Mouse (Mus musculus) activated CD4-positive, CD25-positive, alpha-beta regulatory T cell, adult 9 weeks (primary cell): ENCODE results near the gene Prickle4. TPM values are rescaled to one million over a fixed set of nuclear protein-coding genes. Genes with fewer than 3 reads are reported as not detected.

ENCODE experiments used
- polyA plus RNA-seq: library from polyadenylated mRNA; unstranded; fragments of 100-300 nt; shearing (Covaris generic); gene quantifications from one replicate; pipeline ENCODE4 v1.2.1, GENCODE M21; 2017

Gene Prickle4
- not detected for polyA plus RNA-seq

GRCm38 (mm10) chr17:47694503-47695336 is at the start of gene Prickle4:
Gene Prickle4 (minus strand): TSS chr17:47694736.

GRCm38 (mm10) chr17:47736856-47737255 is 42.3 kb upstream of the Prickle4 start, which contains the start of gene Tfeb:
Gene Tfeb (plus strand): TSS chr17:47737030.

GRCm38 (mm10) chr17:47726566-47726965 is 32.0 kb upstream of the Prickle4 start, which contains the start of gene Pgc:
Gene Pgc (plus strand): TSS chr17:47726842.

GRCm38 (mm10) chr17:47694442-47694502 is 264 bp downstream of the Prickle4 start, which contains the start of gene Gm21981:
Gene Gm21981 (minus strand): TSS chr17:47694455.

GRCm38 (mm10) chr17:47688608-47689575 is 5.6 kb downstream of the Prickle4 start, which contains the start of gene Frs3:
Gene Frs3 (plus strand): TSS chr17:47689030.

GRCm38 (mm10) chr17:47688344-47688607 is 6.3 kb downstream of the Prickle4 start, which contains the start of gene Tomm6:
Gene Tomm6 (minus strand): TSS chr17:47688386.

Other genes starting within 250 kb of the Prickle4 start
- 56.7 TPM for gene Taf8, start 192.4 kb downstream of the Prickle4 start, polyA plus RNA-seq
- gene Ccnd3, start 189.7 kb downstream of the Prickle4 start, polyA plus RNA-seq = 273 TPM
- gene Bysl, start 83.2 kb downstream of the Prickle4 start, polyA plus RNA-seq = 19.4 TPM
- gene Med20, start 83.2 kb downstream of the Prickle4 start, polyA plus RNA-seq = 44.2 TPM
- gene Gm20517, start 83.1 kb downstream of the Prickle4 start, polyA plus RNA-seq = 0.75 TPM
- gene Usp49, start 64.0 kb downstream of the Prickle4 start, polyA plus RNA-seq = 0.32 TPM
- gene Tomm6, start 6.3 kb downstream of the Prickle4 start, polyA plus RNA-seq = 274 TPM
- 0.16 TPM for gene Frs3, start 5.7 kb downstream of the Prickle4 start, polyA plus RNA-seq
- not detected for gene Gm21981, start 281 bp downstream of the Prickle4 start, polyA plus RNA-seq
- not detected for gene Pgc, start 32.1 kb upstream of the Prickle4 start, polyA plus RNA-seq
- gene Tfeb, start 42.3 kb upstream of the Prickle4 start, polyA plus RNA-seq = 15.9 TPM
- gene Mdfi, start 140.0 kb upstream of the Prickle4 start, polyA plus RNA-seq = not detected
- 9.6 TPM for gene Foxp4, start 229.9 kb upstream of the Prickle4 start, polyA plus RNA-seq